8 mouse cellular contexts compared by ENCODE assay signal in the genomic region with DNA sequence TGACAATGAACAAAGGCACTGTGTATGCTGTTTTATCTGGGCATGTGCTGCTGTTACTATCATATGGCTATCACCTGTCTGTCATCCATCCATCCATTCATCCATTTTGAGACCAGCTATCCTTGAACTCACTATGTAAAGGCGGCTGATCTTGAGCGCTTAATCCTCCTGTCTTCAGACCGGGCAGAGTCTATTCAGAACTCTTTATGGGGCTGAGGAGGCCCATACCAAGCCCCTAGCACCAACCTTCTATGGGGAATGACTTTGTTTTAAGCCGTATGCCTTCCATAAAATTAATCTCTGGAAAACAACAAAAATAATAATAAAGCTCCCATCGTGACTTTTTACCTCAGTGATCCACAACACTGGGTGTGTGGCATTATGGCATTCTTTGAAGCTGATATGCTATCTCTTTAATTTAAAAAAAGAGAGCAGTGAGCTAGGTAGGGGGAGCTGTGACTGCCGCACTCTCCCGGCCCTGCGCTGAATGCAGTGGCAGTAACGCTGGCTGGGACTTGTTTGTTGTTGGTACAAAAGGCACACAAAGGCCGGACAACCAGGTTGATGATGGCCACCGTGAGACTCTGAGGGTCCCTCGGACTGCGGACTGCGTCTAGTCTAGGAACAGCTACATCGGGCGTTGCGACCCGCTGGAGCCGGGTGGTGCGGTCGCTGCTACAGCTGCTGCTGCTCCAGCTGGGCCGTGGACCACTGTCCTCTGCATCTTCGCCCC. TPM values are rescaled to one million over a fixed set of nuclear protein-coding genes. Genes with fewer than 3 reads are reported as not detected.
A peak's percentile ranks its signal among the peaks of the same experiment; 100 is the strongest.
DNase-seq lines count a peak whose midpoint lies in the region; ATAC-seq lines count a peak whose summit lies in the region.

A gene (plus strand): TSS at position 464 of the 733 bp plus-strand sequence.

- no peak for DNase-seq in lung, postnatal 36 days
- no peak for DNase-seq in gastrocnemius, postnatal 14 days
- DNase-seq in intestine, embryonic 14.5 days (ENCODE audit: low spot score): peak; percentile 71
- no peak for DNase-seq in liver, embryonic 13.5 days
- DNase-seq in right cerebral cortex, postnatal 25 days: peak; percentile 72

- intact Hi-C loops in gastrocnemius, postnatal 14 days (cut with DNase I; ENCODE audit: low total_unique reads): no loop called here

- ATAC-seq in lung, embryonic 15.5 days (ENCODE audit: borderline replicate concordance, extremely low read depth, low FRiP score, low TSS enrichment): no peak
- ATAC-seq in common myeloid progenitor, adult 5-6 weeks (replicated peaks; ENCODE audit: low read depth, poor library complexity, severe bottlenecking): no peak
- no peak for ATAC-seq in intestine, embryonic 14.5 days (replicated peaks; ENCODE audit: low FRiP score, low TSS enrichment, low read depth)
- ATAC-seq in liver, embryonic 13.5 days (ENCODE audit: low read depth): no peak
- no peak for ATAC-seq in monocyte, adult 5-6 weeks (replicated peaks; ENCODE audit: insufficient number of reproducible peaks, low FRiP score, low TSS enrichment, poor library complexity, severe bottlenecking)

- no peaks in the 10 kb centered on the region for H3K4me1 ChIP-seq in lung, embryonic 15.5 days
- H3K4me1 ChIP-seq in intestine, embryonic 14.5 days (replicated peaks; ENCODE audit: control insufficient read depth, insufficient read depth, low read length): no peaks in the 10 kb centered on the region
- no peaks in the 10 kb centered on the region for H3K4me1 ChIP-seq in liver, embryonic 13.5 days (replicated peaks)

- no peak within 1 kb of the TSS for H3K27ac ChIP-seq in lung, embryonic 15.5 days
- H3K27ac ChIP-seq in intestine, embryonic 14.5 days (ENCODE audit: low read depth): no peak within 1 kb of the TSS
- H3K27ac ChIP-seq in liver, embryonic 13.5 days: no peak within 1 kb of the TSS

- H3K27me3 ChIP-seq in lung, embryonic 15.5 days: peaks cover 12% of the 10 kb centered on the region; the same call in 1 of the 2 replicates
- H3K27me3 ChIP-seq in intestine, embryonic 14.5 days (replicated peaks; ENCODE audit: control insufficient read depth, insufficient read depth, low read length): peaks cover 13% of the 10 kb centered on the region
- peaks cover 31% of the 10 kb centered on the region for H3K27me3 ChIP-seq in liver, embryonic 13.5 days

- no peaks in the 10 kb centered on the region for H3K9me3 ChIP-seq in lung, embryonic 15.5 days
- no peaks in the 10 kb centered on the region for H3K9me3 ChIP-seq in intestine, embryonic 14.5 days (ENCODE audit: control insufficient read depth, low read length)
- H3K9me3 ChIP-seq in liver, embryonic 13.5 days (replicated peaks): no peaks in the 10 kb centered on the region

- H3K4me2 ChIP-seq in lung, embryonic 15.5 days: peak within 1 kb of the TSS; percentile 66
- H3K4me2 ChIP-seq in intestine, embryonic 14.5 days (ENCODE audit: low read length): peak within 1 kb of the TSS; percentile 73
- H3K4me2 ChIP-seq in liver, embryonic 13.5 days: peak within 1 kb of the TSS; percentile 40

- H3K9ac ChIP-seq in lung, embryonic 15.5 days: 0 out of 2 replicates have a peak within 1 kb of the TSS, but pooled peaks have one; percentile 17
- H3K9ac ChIP-seq in intestine, embryonic 14.5 days (ENCODE audit: low read length): peak within 1 kb of the TSS; percentile 53
- H3K9ac ChIP-seq in liver, embryonic 13.5 days: no peak within 1 kb of the TSS

- 7% methylated on average over 23 of the region's 23 CpGs for WGBS in lung, embryonic 15.5 days
- 7% methylated on average over 23 of the region's 23 CpGs for WGBS in intestine, embryonic 14.5 days
- 12% methylated on average over 23 of the region's 23 CpGs for WGBS in liver, embryonic 13.5 days (ENCODE audit: insufficient replicate concordance)

- peak within 1 kb of the TSS; percentile 39 for H3K4me3 ChIP-seq in lung, embryonic 15.5 days
- H3K4me3 ChIP-seq in intestine, embryonic 14.5 days (ENCODE audit: low read depth, low read length): peak within 1 kb of the TSS; percentile 42
- H3K4me3 ChIP-seq in liver, embryonic 13.5 days (replicated peaks): peak within 1 kb of the TSS; percentile 26

- no peaks in the 10 kb centered on the region for H3K36me3 ChIP-seq in lung, embryonic 15.5 days
- H3K36me3 ChIP-seq in intestine, embryonic 14.5 days (ENCODE audit: control insufficient read depth, insufficient read depth, low read length): no peaks in the 10 kb centered on the region
- H3K36me3 ChIP-seq in liver, embryonic 13.5 days: no peaks in the 10 kb centered on the region

RNA-seq across cellular contexts. Expression of the gene that starts here (rescaled TPM):
- polyA plus RNA-seq in lung, embryonic 15.5 days (2015; fragmentation: Nextera tagmentation; extraction: Ambion mirVana): 2.2 and 2.3 TPM in 2 replicates
- 27.4 and 33.3 TPM in 2 replicates for total RNA-seq in common myeloid progenitor, adult 5-6 weeks (2017)
- 10 to 100 TPM; 22.8 to 31.4 TPM for total RNA-seq in gastrocnemius, postnatal 14 days (2021)
- 3.7 and 4.5 TPM in 2 replicates for polyA plus RNA-seq in intestine, embryonic 14.5 days (2014; fragmentation: Nextera tagmentation; extraction: Ambion mirVana)
- 1.3 and 1.4 TPM in 2 replicates for polyA plus RNA-seq in liver, embryonic 13.5 days (2015; fragmentation: Nextera tagmentation; extraction: Ambion mirVana)
- 9.8 to 15.8 TPM (median 10.3 TPM) in 3 replicates for total RNA-seq in monocyte, adult 5-6 weeks (2017)

Comparison
In these comparisons a context has a peak if more than half of its experiments do, and no peak if none do; other contexts are left out.
1. DNase-seq: peak in intestine, embryonic 14.5 days (single experiment) and right cerebral cortex, postnatal 25 days (single experiment); none in lung, postnatal 36 days (single experiment), gastrocnemius, postnatal 14 days (single experiment) and liver, embryonic 13.5 days (single experiment).
2. Peak in every context shown above with its lines, with median percentiles within 50 percentile points of each other: H3K4me2 ChIP-seq and H3K4me3 ChIP-seq.